Mouse (Mus musculus): Measurements from ENCODE around the gene Gm17660.

The Gm17660 gene

GRCm38 (mm10) chr5:104077508-104077907 is at the start of gene Gm17660:
Gm17660 (minus strand) TSS chr5:104077608.
- DNase-seq (ENCODE audit: low spot score in 2 of 2) = no peak

- DNase-seq (ENCODE audit: low spot score in 2 of 2) = no peak
Measured at GRCm38 (mm10) chr5:104126561-104127320, 49.3 kb upstream of the Gm17660 start.

- no peak for DNase-seq (ENCODE audit: low spot score in 2 of 2)
Measured at GRCm38 (mm10) chr5:104124016-104124658, 46.7 kb upstream of the Gm17660 start.

DNA sequence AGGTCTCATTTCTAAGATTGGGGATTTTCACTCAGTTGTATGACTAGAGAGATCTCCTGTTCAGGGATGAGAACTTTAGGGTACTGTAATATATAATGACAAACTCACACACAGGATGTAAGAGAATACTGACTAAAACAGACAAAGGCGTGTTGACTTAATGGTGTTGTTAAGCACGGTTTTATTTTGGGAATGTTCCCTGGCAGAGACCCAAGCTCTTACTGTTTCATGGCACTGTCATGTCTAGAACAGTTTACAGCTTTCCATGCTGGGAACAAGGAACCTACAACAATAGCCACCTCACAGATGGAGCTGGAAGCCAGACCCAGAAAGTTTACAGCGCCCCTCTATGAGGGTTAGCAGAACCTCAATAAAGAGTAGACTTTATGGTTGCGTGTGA is 38.5 kb upstream of the Gm17660 start:
- DNase-seq (ENCODE audit: low spot score in 2 of 2) = no peak

DNA sequence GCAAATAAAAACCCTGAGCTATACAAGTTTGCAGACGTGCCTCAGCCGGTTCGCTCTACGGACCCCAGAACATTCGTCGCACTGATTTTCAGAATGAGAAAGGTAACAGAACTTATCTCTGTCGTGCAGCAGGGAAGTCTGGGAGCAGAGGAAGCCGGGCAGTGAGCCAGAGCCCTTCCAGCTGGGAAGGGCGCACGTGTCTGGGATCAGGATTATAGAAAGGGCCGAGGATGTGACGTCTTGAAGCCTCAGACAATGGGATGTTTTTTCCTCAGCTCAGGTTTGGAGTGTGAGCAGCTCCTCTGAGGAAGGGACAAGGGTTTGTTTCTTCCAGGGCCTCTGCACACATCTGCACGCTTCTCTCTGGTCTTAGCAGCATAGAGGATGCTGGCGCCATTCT is 37.7 kb upstream of the Gm17660 start:
- no peak for DNase-seq (ENCODE audit: low spot score in 2 of 2)

GRCm38 (mm10) chr5:104113491-104114172 is 36.2 kb upstream of the Gm17660 start, which contains the start of gene Sparcl1:
Sparcl1 (minus strand) TSS chr5:104113733.
- DNase-seq (ENCODE audit: low spot score in 2 of 2) = no peak

DNA sequence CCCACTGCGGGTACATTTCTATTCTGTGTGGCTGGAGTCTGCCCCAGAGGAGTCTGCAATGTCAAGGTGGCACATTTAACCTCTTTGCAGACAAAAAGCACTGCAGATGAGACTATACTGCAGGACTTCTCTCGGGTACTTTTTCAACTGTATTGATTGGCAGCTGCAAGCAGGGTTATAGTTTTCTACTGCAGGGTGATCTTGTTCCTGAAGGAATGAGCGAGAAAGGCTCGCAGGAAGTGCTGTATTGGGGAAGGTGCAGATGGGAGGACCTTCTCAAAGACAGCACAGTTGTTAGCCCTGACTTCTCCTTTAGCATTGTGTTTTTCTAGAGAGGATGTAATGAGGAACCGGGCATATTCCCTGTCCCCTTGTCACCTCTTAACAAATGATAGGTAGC is 35.1 kb upstream of the Gm17660 start:
- DNase-seq (ENCODE audit: low spot score in 2 of 2) = no peak

GRCm38 (mm10) chr5:104112016-104112415 is 34.6 kb upstream of the Gm17660 start:
- DNase-seq (ENCODE audit: low spot score in 2 of 2) = no peak

DNA sequence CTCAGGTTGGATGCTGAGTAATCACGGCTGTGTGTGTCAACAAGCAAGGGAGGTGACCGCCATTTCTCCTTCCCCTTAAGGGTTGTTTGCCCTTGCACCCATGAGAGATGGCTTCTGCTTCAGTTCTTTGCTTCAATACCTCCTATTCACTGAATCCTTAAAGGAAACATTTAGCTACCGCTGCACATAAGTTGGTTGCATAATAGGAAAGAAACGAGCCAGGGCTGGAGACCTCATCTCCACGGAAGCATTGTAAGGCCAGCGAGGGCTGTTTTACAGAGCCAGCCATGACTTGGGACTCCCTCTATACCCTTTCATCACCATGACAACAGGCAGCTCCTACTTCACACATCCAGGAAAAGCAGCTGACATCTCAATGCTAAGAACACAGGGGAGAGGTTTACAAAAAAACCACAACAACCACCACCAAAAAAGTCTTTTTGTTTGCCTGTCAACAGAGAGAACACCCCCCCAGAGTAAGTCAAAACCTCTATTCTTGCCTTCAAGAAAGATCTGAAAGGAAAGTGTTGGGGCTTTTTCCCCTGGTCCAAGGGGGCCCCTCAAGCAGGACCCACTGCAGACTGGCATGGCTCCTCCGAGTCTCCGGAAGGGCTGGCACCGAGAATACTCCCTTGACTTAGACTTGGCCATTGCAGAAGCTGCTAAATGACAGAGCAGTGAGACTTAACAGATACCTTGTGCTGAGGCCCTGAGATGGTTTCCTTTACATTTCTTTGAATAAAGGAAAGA is 32.9 kb upstream of the Gm17660 start:
- no peak for DNase-seq (ENCODE audit: low spot score in 2 of 2)

DNA sequence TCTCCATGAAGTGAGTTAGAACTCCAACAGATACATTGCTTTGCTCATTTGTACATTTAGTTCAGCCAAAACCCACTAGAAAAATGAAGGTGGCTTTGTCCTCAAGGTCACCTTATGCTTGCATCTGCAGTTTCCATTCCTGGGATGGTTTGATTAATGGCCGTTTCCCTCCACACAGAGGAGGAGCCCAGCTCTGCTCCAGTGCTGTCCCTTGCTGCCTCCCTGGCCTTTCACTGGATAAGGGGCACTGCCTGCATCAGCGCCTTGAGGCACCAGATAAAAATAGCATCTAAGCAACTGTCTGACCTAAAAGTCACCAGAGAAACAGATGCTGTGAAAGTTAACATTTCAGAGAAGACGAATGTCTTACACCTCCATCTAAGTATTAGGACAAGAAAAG is 32.1 kb upstream of the Gm17660 start:
- DNase-seq (ENCODE audit: low spot score in 2 of 2) = no peak

GRCm38 (mm10) chr5:104108879-104109369 is 31.5 kb upstream of the Gm17660 start:
- no peak for DNase-seq (ENCODE audit: low spot score in 2 of 2)

DNA sequence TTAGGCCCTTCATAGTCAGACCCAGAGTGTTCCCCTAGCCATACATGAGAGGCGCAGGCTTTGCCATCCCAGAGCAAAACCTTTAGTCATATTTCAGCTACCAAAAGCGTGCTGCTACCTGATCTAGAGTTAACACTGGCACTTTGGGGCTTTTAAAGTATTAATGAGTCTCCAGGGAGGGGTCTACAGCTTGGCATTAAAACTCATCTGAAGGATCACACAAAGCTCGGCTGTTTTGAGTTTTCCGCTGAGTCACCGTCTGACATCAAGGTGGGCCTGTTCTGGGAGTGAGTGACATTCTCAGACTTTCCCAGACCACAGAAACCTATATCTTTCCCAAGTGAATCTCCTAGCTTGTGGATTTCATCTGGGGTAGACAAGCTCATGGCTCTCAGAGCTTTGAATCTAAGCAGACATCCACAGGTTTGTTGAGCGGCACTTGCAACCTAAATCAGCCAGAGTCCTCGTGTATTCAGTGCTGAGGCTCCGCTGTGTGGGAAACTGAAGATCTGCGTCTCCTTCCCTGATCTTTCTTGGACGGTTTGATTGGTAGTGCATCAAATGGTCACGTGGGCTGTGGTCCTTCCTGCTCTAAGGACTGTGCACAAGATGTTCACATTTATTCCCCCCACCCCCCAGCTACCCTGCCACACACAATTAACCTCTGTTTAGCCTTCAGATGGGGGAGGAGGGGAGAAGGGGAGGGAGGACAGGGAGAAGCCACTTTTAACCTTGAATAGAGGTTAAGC is 30.9 kb upstream of the Gm17660 start:
- DNase-seq (ENCODE audit: low spot score in 2 of 2) = no peak

DNA sequence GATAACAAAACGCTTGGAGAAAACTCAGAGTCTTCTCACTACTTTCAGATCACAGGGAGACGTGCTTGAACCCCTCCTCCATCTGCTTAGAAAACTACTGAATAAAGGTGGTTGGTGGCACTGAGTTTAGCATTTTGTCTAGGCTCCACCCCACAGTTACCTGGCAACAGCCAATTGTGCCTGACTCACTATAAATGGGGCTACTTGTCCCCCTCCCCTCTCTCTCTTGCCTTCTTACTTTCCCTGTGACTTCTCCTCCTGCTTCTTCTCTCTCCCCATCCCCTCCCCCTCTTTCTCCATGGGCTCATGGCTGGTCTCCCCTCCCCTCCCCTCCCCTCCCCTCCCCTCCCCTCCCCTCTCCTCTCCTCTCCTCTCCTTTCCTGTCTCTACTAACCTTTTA is 26.7 kb upstream of the Gm17660 start:
- DNase-seq (ENCODE audit: low spot score in 2 of 2) = no peak

GRCm38 (mm10) chr5:104103171-104103570 is 25.8 kb upstream of the Gm17660 start:
- no peak for DNase-seq (ENCODE audit: low spot score in 2 of 2)

- DNase-seq (ENCODE audit: low spot score in 2 of 2) = no peak
Measured at GRCm38 (mm10) chr5:104101678-104102531, 24.5 kb upstream of the Gm17660 start.

- no peak for DNase-seq (ENCODE audit: low spot score in 2 of 2)
Measured at GRCm38 (mm10) chr5:104096078-104096938, 18.9 kb upstream of the Gm17660 start.

- no peak for DNase-seq (ENCODE audit: low spot score in 2 of 2)
Measured at GRCm38 (mm10) chr5:104095416-104096077, 18.1 kb upstream of the Gm17660 start.

- DNase-seq (ENCODE audit: low spot score in 2 of 2) = no peak
Measured at GRCm38 (mm10) chr5:104089751-104090150, 12.3 kb upstream of the Gm17660 start.

GRCm38 (mm10) chr5:104085366-104085765 is 8.0 kb upstream of the Gm17660 start:
- no peak for DNase-seq (ENCODE audit: low spot score in 2 of 2)

All from spleen, postnatal 14 days (tissue).